20 mouse cellular contexts compared by ENCODE assay signal in the genomic region with DNA sequence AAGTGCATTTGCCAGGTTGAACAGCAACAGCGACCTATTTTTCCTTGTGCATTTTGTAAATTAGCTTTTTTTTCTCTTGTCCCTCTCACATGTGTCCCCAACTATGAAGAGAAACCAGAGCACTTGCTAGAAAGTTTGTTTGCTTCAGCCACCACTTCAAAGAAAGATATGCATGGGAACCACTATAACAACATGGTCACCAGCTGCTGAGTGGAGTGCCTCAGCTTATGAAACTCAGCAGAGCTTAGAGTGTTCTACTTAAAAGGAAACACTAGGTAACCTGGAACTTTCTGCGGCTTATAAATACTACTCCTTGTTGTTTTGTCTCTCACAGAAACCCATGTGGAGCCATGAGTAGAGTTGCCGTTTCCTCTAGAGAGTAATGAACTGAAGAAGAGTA. TPM values are rescaled to one million over a fixed set of nuclear protein-coding genes. Genes with fewer than 3 reads are reported as not detected.
A peak's percentile ranks its signal among the peaks of the same experiment; 100 is the strongest.
DNase-seq lines count a peak whose midpoint lies in the region; ATAC-seq and TF ChIP-seq lines count a peak whose summit lies in the region.
"Had no signal": no experiment of that assay in that cellular context is flagged by ENCODE, and none has a peak within 500 bp of the region (broad histone marks: within the 10 kb centered on the region; RNA-seq: fewer than 3 reads in every experiment).

No protein-coding gene starts in this region.

- no peaks in the 10 kb centered on the region for H3K36me3 ChIP-seq in lung, postnatal 0 days (ENCODE audit: insufficient read depth, low read length)
- H3K36me3 ChIP-seq: G1E had no signal

- peak; percentile 50 for DNase-seq in lung, postnatal 0 days (ENCODE audit: low spot score)
- DNase-seq in lung, postnatal 10 days: no peak
- DNase-seq in lung, postnatal 25 days (ENCODE audit: low spot score): peak; percentile 28
- no peak for DNase-seq in lung, adult 2 months
- peak; percentile 37 for DNase-seq in lung, postnatal 36 days
- no peak for DNase-seq in lung, postnatal 4 days
- DNase-seq: adrenal gland, adult 2 months; adrenal gland, adult 8-10 months; adrenal gland, postnatal 10 days; adrenal gland, postnatal 14 days; adrenal gland, postnatal 25 days; adrenal gland, postnatal 36 days; B cell, adult 2 months; cerebellum, adult 11 months; cerebellum, adult 11-12 months; cerebellum, adult 18-20 months had no signal

- H3K27ac ChIP-seq in lung, postnatal 0 days (ENCODE audit: low read length): no peak overlapping the region

- H3K9me3 ChIP-seq in lung, postnatal 0 days (ENCODE audit: low read length): no peaks in the 10 kb centered on the region
- H3K9me3 ChIP-seq: G1E had no signal

- TF ChIP-seq POLR2A in lung, adult 2 months (IDR thresholded peaks at IDR 0.05; ENCODE audit: borderline replicate concordance, extremely low read depth, low read depth, low read length): no peak

- H3K9ac ChIP-seq in lung, postnatal 0 days (replicated peaks; ENCODE audit: low read depth): no peak overlapping the region

- peak; percentile 67 for ATAC-seq in lung, postnatal 0 days
- ATAC-seq: activated CD4-positive, CD25-positive, alpha-beta regulatory T cell, adult 4 months; CD4-positive, CD25-positive, alpha-beta regulatory T cell, adult 4 months; Patski had no signal

- no peak overlapping the region for H3K4me3 ChIP-seq in lung, postnatal 0 days (ENCODE audit: low read depth, low read length)
- H3K4me3 ChIP-seq in lung, adult 2 months (replicated peaks; ENCODE audit: extremely low read depth, low read depth, low read length): no peak overlapping the region

- H3K4me2 ChIP-seq in lung, postnatal 0 days (replicated peaks; ENCODE audit: low read depth, low read length): no peak overlapping the region

- H3K27me3 ChIP-seq in lung, postnatal 0 days (replicated peaks; ENCODE audit: insufficient read depth, low read length): no peaks in the 10 kb centered on the region
- H3K27me3 ChIP-seq: Patski had no signal

- no peak for TF ChIP-seq CTCF in lung, postnatal 0 days (IDR thresholded peaks at IDR 0.05)
- TF ChIP-seq CTCF in lung, adult 2 months (IDR thresholded peaks at IDR 0.05; ENCODE audit: insufficient read depth, low read length): no peak

- WGBS in lung, postnatal 0 days: 68% methylated on average over 3 of the region's 3 CpGs
- WGBS in lung, adult 2 months: 69% methylated on average over 3 of the region's 3 CpGs

- no peaks in the 10 kb centered on the region for H3K4me1 ChIP-seq in lung, postnatal 0 days (ENCODE audit: insufficient read depth, low read depth, low read length)
- H3K4me1 ChIP-seq in lung, adult 2 months (ENCODE audit: control insufficient read depth, insufficient read depth, low read length): no peaks in the 10 kb centered on the region; the same call in 1 of the 2 replicates

- peak; percentile 30; the same call in 1 of the 2 replicates for TF ChIP-seq EP300 in lung, postnatal 0 days (IDR thresholded peaks at IDR 0.05)

RNA-seq across cellular contexts. Expression of a gene that starts 33.7 kb away (rescaled TPM):
- polyA plus RNA-seq in lung, postnatal 0 days (2015; fragmentation: Nextera tagmentation; extraction: Ambion mirVana): 6.1 and 10.6 TPM in 2 replicates
- polyA plus RNA-seq in lung, adult 2 months (2012; rRNA removed): 8.8 and 18.2 TPM in 2 replicates
- polyA plus RNA-seq: activated CD4-positive, CD25-positive, alpha-beta regulatory T cell, adult 4 months; CD4-positive, CD25-positive, alpha-beta regulatory T cell, adult 4 months; G1E had no signal

Comparison
In these comparisons a context has a peak if more than half of its experiments do, and no peak if none do; other contexts are left out.
1. DNase-seq: peak in lung, postnatal 0 days (single experiment), lung, postnatal 25 days (single experiment) and lung, postnatal 36 days (single experiment); none in lung, postnatal 10 days (single experiment), lung, adult 2 months (single experiment) and lung, postnatal 4 days (0 of 2).